Mouse (Mus musculus): ENCODE data around the gene Hsf2bp.

DNA sequence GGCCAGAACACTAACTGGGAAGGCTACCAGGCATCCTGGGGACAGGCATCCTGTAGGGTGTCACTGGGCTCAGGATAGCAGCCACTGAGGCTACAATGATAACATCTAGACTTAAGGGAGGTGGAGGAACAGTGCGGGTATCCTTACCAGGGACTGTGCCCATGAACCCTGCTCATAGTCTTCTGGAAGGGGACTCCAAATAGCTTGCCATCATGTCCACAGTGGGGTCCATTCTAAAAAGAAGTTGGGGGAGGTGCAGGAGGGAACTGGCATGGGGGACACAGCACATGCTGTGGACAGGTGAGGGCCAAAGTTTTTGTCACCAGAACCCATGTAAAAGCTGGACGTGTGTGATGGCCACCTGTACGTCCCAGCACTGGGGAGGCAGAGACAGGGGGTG, 129.7 kb downstream of the Hsf2bp start:
- no peak for TF ChIP-seq CTCF (IDR thresholded peaks at IDR 0.05; ENCODE audit: low read depth)
- no peak for TF ChIP-seq EP300 (IDR thresholded peaks at IDR 0.05; ENCODE audit: low read depth)

Measured in liver, embryonic 14.5 days (tissue).